Mouse (Mus musculus): ENCODE measurements around the gene Gm6460.
"Not testable (repeated sequence)": the region's sequence is repeated elsewhere in the genome, so short reads cannot be mapped to it uniquely, and the experiment has no call there.

Gm6460 gene

GRCm38 (mm10) chr5:11594613-11595012, at the start of gene Gm6460:
Gene Gm6460 (plus strand): TSS chr5:11594913.
- not testable (repeated sequence) for H3K36me3 ChIP-seq (ENCODE audit: insufficient read depth, low read length); H3K9me3 ChIP-seq (ENCODE audit: low read length); H3K27me3 ChIP-seq (ENCODE audit: insufficient read depth, low read length); H3K4me1 ChIP-seq (replicated peaks; ENCODE audit: low read depth, low read length); H3K4me3 ChIP-seq (replicated peaks; ENCODE audit: low read length)
